Mouse (Mus musculus) forebrain, embryonic 10.5 days (tissue): ENCODE data around the gene Mettl26. TPM values are rescaled to one million over a fixed set of nuclear protein-coding genes. Genes with fewer than 3 reads are reported as not detected.

Experiments used
- DNase-seq: peaks from one replicate; pipeline ENCODE4 v3.0.0-alpha.2; 2017; ENCODE audit warnings: low spot score; ENCODE audit errors: extremely low spot score
- H3K27ac ChIP-seq: fragments of 300-500 bp; sonication (generic); 2 replicates; pipeline ENCODE4 v1.5.1; 2016; ENCODE audit warnings: mild to moderate bottlenecking
- H3K27me3 ChIP-seq: fragments of 300-500 bp; sonication (generic); 2 replicates; pipeline ENCODE4 v1.6.1; 2016; ENCODE audit warnings: mild to moderate bottlenecking; ENCODE audit not compliant: poor library complexity, severe bottlenecking
- H3K36me3 ChIP-seq: fragments of 300-500 bp; sonication (generic); replicated peaks from 2 replicates; pipeline ENCODE4 v1.6.1; 2016; ENCODE audit warnings: mild to moderate bottlenecking, moderate library complexity
- H3K4me1 ChIP-seq: fragments of 300-500 bp; sonication (generic); 2 replicates; pipeline ENCODE4 v1.6.1; 2016
- H3K4me3 ChIP-seq: fragments of 300-500 bp; sonication (generic); 2 replicates; pipeline ENCODE4 v1.5.1; 2016; ENCODE audit warnings: mild to moderate bottlenecking, moderate library complexity
- H3K9me3 ChIP-seq: fragments of 300-500 bp; sonication (generic); 2 replicates; pipeline ENCODE4 v1.6.1; 2016; ENCODE audit warnings: mild to moderate bottlenecking, moderate library complexity
- WGBS: fragments of 180-500 bp; shearing (Covaris S2); methylation state at CpG from one replicate; pipeline ENCODE4 v1.1.7; 2016; 5-methylcytosine and 5-hydroxymethylcytosine counted together
- polyA plus RNA-seq: library from polyadenylated mRNA; unstranded; fragments of >200 nt; fragmentation: Nextera tagmentation; extraction: Ambion mirVana; gene quantifications from 2 replicates; pipeline ENCODE4 v1.2.1, GENCODE M21; 2016

The Mettl26 gene
- polyA plus RNA-seq, 1 experiment from 2014 or later = 79.1 TPM

GRCm38 (mm10) chr17:25832436-25833290 lies 42.2 kb upstream of the Mettl26 start:
- Histone ChIP-seq H3K36me3 (peaks cover 60% of the 10 kb centered on the region), H3K27me3 (no peaks in the 10 kb centered on the region), H3K4me3 (peak overlapping the region; percentile 77), H3K9me3 (no peaks in the 10 kb centered on the region), H3K4me1 (peaks cover 91% of the 10 kb centered on the region), H3K27ac (peak overlapping the region; percentile 96)
- DNase-seq = peak; percentile 100
- under 1% methylated on average over 77 of the region's 77 CpGs for WGBS

- under 1% methylated on average over 24 of the region's 24 CpGs for WGBS
- no peak for DNase-seq
- Histone ChIP-seq H3K4me3 (peak within 1 kb of the TSS; percentile 77), H3K27me3 (no peaks in the 10 kb centered on the region), H3K4me1 (peaks cover 91% of the 10 kb centered on the region), H3K27ac (peak within 1 kb of the TSS; percentile 96), H3K36me3 (peaks cover 60% of the 10 kb centered on the region), H3K9me3 (no peaks in the 10 kb centered on the region)
Observed at GRCm38 (mm10) chr17:25833291-25833663, 41.6 kb upstream of the Mettl26 start, which contains the start of gene Stub1. Gene Stub1, minus strand, starts transcription at chr17:25833404.

- Histone ChIP-seq H3K27ac (peak overlapping the region; percentile 96), H3K9me3 (no peaks in the 10 kb centered on the region), H3K27me3 (no peaks in the 10 kb centered on the region), H3K4me3 (peak overlapping the region; percentile 77), H3K36me3 (peaks cover 65% of the 10 kb centered on the region), H3K4me1 (peaks cover 87% of the 10 kb centered on the region)
- no peak for DNase-seq
- 59% methylated on average over 6 of the region's 6 CpGs for WGBS
Observed at GRCm38 (mm10) chr17:25833961-25834594, 40.8 kb upstream of the Mettl26 start.

DNA sequence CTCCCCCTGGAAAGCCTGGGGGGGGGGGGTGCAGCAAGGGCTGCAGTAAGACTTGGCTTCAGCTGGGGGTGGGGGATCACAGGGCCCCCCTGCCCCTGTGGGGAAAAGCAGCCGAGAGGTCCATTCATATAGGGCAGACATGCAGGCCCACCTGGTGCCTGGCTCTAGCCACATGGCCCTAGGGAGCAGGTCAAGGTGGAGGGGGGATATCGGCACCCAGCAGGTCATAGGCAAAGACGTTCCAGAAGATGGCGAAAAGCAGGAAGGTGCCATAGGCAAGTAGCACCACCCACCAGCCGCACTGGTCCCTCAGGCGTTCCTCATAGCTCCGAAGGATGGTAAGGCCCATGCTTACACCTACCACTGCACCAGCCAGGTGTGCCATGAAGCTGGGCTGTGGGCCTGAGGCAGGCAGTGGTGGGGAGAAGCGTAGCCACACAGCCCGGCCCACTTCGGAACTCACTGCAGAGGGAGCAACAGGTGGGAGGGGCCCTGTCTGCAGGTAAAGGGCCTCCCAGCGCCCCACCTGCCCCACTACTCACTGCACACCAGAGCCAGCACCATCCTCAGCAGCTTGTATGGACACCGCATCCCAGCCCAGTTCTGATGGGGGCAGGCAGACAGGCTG lies 40.2 kb upstream of the Mettl26 start:
- no peaks in the 10 kb centered on the region for H3K27me3 ChIP-seq
- peaks cover 85% of the 10 kb centered on the region for H3K4me1 ChIP-seq
- H3K4me3 ChIP-seq = peak overlapping the region; percentile 77
- no peak for DNase-seq
- 93% methylated on average over 12 of the region's 12 CpGs for WGBS
- peak overlapping the region; percentile 96 for H3K27ac ChIP-seq
- peaks cover 68% of the 10 kb centered on the region for H3K36me3 ChIP-seq
- no peaks in the 10 kb centered on the region for H3K9me3 ChIP-seq

- no peak for DNase-seq
- H3K4me3 ChIP-seq = peak overlapping the region; percentile 77
- no peak overlapping the region for H3K27ac ChIP-seq
- H3K27me3 ChIP-seq = no peaks in the 10 kb centered on the region
- H3K36me3 ChIP-seq = peaks cover 68% of the 10 kb centered on the region
- H3K9me3 ChIP-seq = no peaks in the 10 kb centered on the region
- H3K4me1 ChIP-seq = peaks cover 79% of the 10 kb centered on the region
- 96% methylated on average over 7 of the region's 7 CpGs for WGBS
Observed at GRCm38 (mm10) chr17:25835301-25835700, 39.6 kb upstream of the Mettl26 start.

GRCm38 (mm10) chr17:25835816-25836215 lies 39.1 kb upstream of the Mettl26 start:
- peak overlapping the region; percentile 53; the same call in 1 of the 2 replicates for H3K4me3 ChIP-seq
- DNase-seq = no peak
- whole genome bisulfite sequencing = 94% methylated on average over 16 of the region's 16 CpGs
- no peaks in the 10 kb centered on the region for H3K9me3 ChIP-seq
- H3K27ac ChIP-seq = no peak overlapping the region
- peaks cover 74% of the 10 kb centered on the region for H3K4me1 ChIP-seq
- peaks cover 68% of the 10 kb centered on the region for H3K36me3 ChIP-seq
- H3K27me3 ChIP-seq = no peaks in the 10 kb centered on the region

DNA sequence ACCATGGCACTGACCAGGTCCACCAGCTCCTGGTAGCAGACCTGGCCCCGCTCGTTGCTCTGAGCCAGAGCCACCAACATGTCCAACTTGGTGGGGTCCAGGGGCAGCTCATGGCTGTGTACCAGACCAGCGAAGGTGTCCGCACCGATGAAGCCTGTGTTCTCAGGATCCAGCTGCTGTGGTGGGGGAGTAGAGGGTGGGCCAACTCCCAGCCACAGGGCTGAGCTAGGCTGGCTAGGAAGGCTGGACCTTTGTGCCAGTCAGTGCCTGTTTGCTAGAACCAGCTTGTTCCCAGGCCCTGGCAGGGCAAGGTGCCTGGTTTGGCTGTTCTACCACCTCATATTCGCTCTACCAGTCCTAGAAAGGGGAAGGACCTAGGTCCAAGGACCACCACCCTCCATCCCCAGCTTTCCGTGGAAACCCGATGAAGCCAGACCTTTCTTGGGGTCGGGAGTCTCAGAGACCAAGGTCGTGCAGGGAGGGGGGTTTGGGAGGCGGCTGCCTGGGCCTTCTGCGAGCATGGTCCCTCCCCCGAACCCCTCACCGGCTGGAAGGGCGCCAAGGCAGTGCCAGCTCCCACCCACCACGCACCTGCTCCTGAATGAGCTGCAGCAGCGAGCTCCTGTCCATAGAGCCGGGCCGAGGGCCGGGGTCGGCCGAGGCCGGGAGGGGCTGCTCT lies 38.3 kb upstream of the Mettl26 start:
- Histone ChIP-seq H3K4me1 (peaks cover 67% of the 10 kb centered on the region), H3K4me3 (peak overlapping the region; percentile 53), H3K36me3 (peaks cover 68% of the 10 kb centered on the region), H3K27me3 (no peaks in the 10 kb centered on the region), H3K9me3 (no peaks in the 10 kb centered on the region), H3K27ac (peak overlapping the region; percentile 81)
- WGBS = 24% methylated on average over 23 of the region's 23 CpGs
- DNase-seq = no peak

DNA sequence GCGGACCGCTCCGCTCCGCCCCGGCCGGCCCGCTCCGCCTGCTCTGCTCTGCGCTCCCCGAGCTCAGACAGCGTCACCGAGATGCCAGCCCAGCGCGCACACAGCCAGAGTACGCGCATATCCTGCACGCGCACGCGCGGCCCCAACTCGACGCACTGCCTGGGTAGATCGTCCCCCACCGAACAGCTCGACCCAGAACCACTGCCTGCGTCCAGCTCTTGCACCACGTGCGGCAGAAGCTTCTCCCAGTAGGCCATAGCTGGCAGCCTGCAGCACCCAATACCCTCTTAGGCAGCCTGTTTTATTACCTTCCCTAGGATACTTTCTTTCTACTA lies 37.8 kb upstream of the Mettl26 start, which contains the start of gene Rhbdl1:
Gene Rhbdl1 (minus strand): TSS at position 220 of the 335 bp plus-strand sequence.
- no peaks in the 10 kb centered on the region for H3K27me3 ChIP-seq
- peaks cover 68% of the 10 kb centered on the region for H3K36me3 ChIP-seq
- peak within 1 kb of the TSS; percentile 81 for H3K27ac ChIP-seq
- peak within 1 kb of the TSS; percentile 53 for H3K4me3 ChIP-seq
- 3% methylated on average over 29 of the region's 29 CpGs for WGBS
- DNase-seq = peak; percentile 65
- H3K4me1 ChIP-seq = peaks cover 62% of the 10 kb centered on the region
- no peaks in the 10 kb centered on the region for H3K9me3 ChIP-seq

DNA sequence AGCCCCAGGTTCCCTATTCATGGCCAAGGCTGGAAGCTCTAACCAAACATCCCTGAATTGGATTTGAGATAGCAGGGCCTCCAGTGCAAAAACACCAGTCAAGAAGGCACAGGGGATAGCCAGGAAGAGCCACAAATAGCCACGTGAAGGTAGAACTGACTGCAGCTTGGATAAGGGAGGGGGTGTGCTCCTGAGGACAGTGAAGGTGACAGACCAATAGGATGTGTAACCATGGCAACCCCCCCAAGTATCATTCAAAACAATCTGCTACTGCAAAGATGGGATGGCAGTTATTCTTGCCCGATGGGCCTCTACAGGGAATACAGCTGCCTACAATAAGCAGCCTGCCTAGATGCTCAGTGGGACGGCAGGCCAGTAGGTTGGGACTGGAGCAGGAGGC lies 37.3 kb upstream of the Mettl26 start:
- peak overlapping the region; percentile 53; the same call in 1 of the 2 replicates for H3K4me3 ChIP-seq
- 0 out of 2 replicates have a peak overlapping the region, but pooled peaks have one; percentile 81 for H3K27ac ChIP-seq
- WGBS = 57% methylated on average over 3 of the region's 3 CpGs
- no peaks in the 10 kb centered on the region for H3K27me3 ChIP-seq
- H3K9me3 ChIP-seq = no peaks in the 10 kb centered on the region
- peaks cover 73% of the 10 kb centered on the region for H3K36me3 ChIP-seq
- H3K4me1 ChIP-seq = peaks cover 58% of the 10 kb centered on the region
- no peak for DNase-seq

- no peak for DNase-seq
- no peaks in the 10 kb centered on the region for H3K9me3 ChIP-seq
- no peak overlapping the region for H3K27ac ChIP-seq
- H3K36me3 ChIP-seq = peaks cover 80% of the 10 kb centered on the region
- peak overlapping the region; percentile 1; the same call in 1 of the 2 replicates for H3K4me3 ChIP-seq
- no peaks in the 10 kb centered on the region for H3K27me3 ChIP-seq
- WGBS = 90% methylated on average over 4 of the region's 4 CpGs
- peaks cover 63% of the 10 kb centered on the region for H3K4me1 ChIP-seq
Observed at GRCm38 (mm10) chr17:25838904-25839303, 36.0 kb upstream of the Mettl26 start.

DNA sequence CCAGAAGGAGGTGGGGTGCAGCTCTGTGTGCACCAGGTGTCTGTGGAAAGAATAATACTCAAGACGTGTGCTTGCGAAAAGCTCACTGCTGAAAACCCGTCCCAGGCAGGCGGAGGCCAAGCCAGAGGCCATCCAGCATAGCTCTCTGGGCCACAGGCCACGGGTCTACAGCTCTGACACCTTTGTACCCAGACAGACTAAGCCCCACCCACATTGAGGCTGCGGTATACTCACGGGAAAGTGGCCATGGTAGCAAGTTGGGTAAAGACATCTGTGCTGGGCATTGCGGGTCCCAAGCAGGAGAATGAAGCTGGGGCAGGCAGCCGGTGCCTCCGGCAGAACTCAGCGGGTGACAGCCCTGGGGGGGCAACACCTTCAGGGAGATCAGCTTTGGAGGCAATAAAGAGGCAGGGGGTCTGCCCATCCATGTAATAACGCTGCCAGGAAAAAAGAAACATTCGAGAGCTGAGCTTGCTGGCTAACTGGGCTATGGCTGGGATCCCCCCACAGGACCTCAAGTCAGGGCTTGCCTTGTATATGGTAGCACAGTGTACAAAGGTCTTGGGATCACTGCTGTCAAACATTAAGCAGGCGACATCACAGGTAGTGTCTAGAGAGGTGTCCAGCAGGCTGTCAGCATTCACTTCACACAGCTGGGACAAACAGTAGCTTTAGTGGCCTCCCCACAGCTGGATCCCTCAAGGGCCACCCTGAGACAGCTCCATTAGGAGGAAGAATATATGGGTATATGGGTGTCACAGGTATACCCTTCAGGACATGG lies 35.2 kb upstream of the Mettl26 start:
- H3K27me3 ChIP-seq = no peaks in the 10 kb centered on the region
- peak overlapping the region; percentile 1 for H3K4me3 ChIP-seq
- H3K4me1 ChIP-seq = peaks cover 63% of the 10 kb centered on the region
- peaks cover 76% of the 10 kb centered on the region for H3K36me3 ChIP-seq
- H3K27ac ChIP-seq = 0 out of 2 replicates have a peak overlapping the region, but pooled peaks have one; percentile 4
- no peaks in the 10 kb centered on the region for H3K9me3 ChIP-seq
- no peak for DNase-seq
- WGBS = 90% methylated on average over 14 of the region's 14 CpGs
